Mouse (Mus musculus) WW6 (cell line): ENCODE results near the gene Sertad2.

ENCODE experiments used
- DNase-seq: peaks from one replicate; pipeline ENCODE4 v3.0.0-alpha.2; 2013; ENCODE audit warnings: low read depth, low spot score

Sertad2 gene

GRCm38 (mm10) chr11:20542739-20543452, at the start of gene Sertad2:
Gene Sertad2, plus strand, starts transcription at chr11:20543253.
- DNase-seq = peak; percentile 98

GRCm38 (mm10) chr11:20493922-20494626, 49.0 kb upstream of the Sertad2 start:
- no peak for DNase-seq

- no peak for DNase-seq
Observed at GRCm38 (mm10) chr11:20500516-20500915, 42.5 kb upstream of the Sertad2 start.

GRCm38 (mm10) chr11:20501160-20501955, 41.7 kb upstream of the Sertad2 start:
- DNase-seq = peak; percentile 20

- DNase-seq = no peak
Observed at GRCm38 (mm10) chr11:20513574-20513973, 29.5 kb upstream of the Sertad2 start.

- DNase-seq = no peak
Observed at GRCm38 (mm10) chr11:20514757-20515156, 28.3 kb upstream of the Sertad2 start.

- no peak for DNase-seq
Observed at GRCm38 (mm10) chr11:20521321-20521720, 21.7 kb upstream of the Sertad2 start.

- DNase-seq = no peak
Observed at GRCm38 (mm10) chr11:20522750-20523149, 20.3 kb upstream of the Sertad2 start.

- no peak for DNase-seq
Observed at GRCm38 (mm10) chr11:20524435-20524834, 18.6 kb upstream of the Sertad2 start.

- DNase-seq = no peak
Observed at GRCm38 (mm10) chr11:20525909-20526308, 17.1 kb upstream of the Sertad2 start.

GRCm38 (mm10) chr11:20527901-20528300, 15.2 kb upstream of the Sertad2 start:
- no peak for DNase-seq

- DNase-seq = no peak
Observed at GRCm38 (mm10) chr11:20531682-20531991, 11.4 kb upstream of the Sertad2 start.

GRCm38 (mm10) chr11:20531992-20532881, 10.8 kb upstream of the Sertad2 start:
- peak; percentile 60 for DNase-seq

GRCm38 (mm10) chr11:20533231-20533630, 9.8 kb upstream of the Sertad2 start:
- DNase-seq = no peak

GRCm38 (mm10) chr11:20537221-20537620, 5.8 kb upstream of the Sertad2 start:
- no peak for DNase-seq

- DNase-seq = no peak
Observed at GRCm38 (mm10) chr11:20538496-20538895, 4.6 kb upstream of the Sertad2 start.

GRCm38 (mm10) chr11:20541280-20541679, 1.8 kb upstream of the Sertad2 start:
- no peak for DNase-seq

GRCm38 (mm10) chr11:20541995-20542637, 937 bp upstream of the Sertad2 start:
- DNase-seq = peak; percentile 40

GRCm38 (mm10) chr11:20543453-20544120, 534 bp downstream of the Sertad2 start:
- DNase-seq = peak; percentile 29

- no peak for DNase-seq
Observed at GRCm38 (mm10) chr11:20544376-20544775, 1.3 kb downstream of the Sertad2 start.
